Mouse (Mus musculus): ENCODE measurements around the gene Fgfr2.
A peak's percentile ranks its signal among the peaks of the same experiment; 100 is the strongest.

The Fgfr2 gene

GRCm38 (mm10) chr7:132253078-132253477 lies 870.1 kb downstream of the Fgfr2 start:
- DNase-seq (ENCODE audit: low read depth in 2 of 2, low spot score in 2 of 2) = no peak

GRCm38 (mm10) chr7:132249563-132250119 lies 873.5 kb downstream of the Fgfr2 start:
- DNase-seq (ENCODE audit: low read depth in 2 of 2, low spot score in 2 of 2) = no peak

- no peak for DNase-seq (ENCODE audit: low read depth in 2 of 2, low spot score in 2 of 2)
These were observed 875.6 kb downstream of the Fgfr2 start for GRCm38 (mm10) chr7:132247567-132247966.

- DNase-seq (ENCODE audit: low read depth in 2 of 2, low spot score in 2 of 2) = no peak
These were observed 876.1 kb downstream of the Fgfr2 start for GRCm38 (mm10) chr7:132247091-132247490.

- no peak for DNase-seq (ENCODE audit: low read depth in 2 of 2, low spot score in 2 of 2)
These were observed 877.4 kb downstream of the Fgfr2 start for GRCm38 (mm10) chr7:132245730-132246129.

GRCm38 (mm10) chr7:132244637-132245036 lies 878.5 kb downstream of the Fgfr2 start:
- DNase-seq (ENCODE audit: low read depth in 2 of 2, low spot score in 2 of 2) = no peak

GRCm38 (mm10) chr7:132243225-132243624 lies 879.9 kb downstream of the Fgfr2 start:
- no peak for DNase-seq (ENCODE audit: low read depth in 2 of 2, low spot score in 2 of 2)

- peak in 1 of 2 experiments; percentile 28 for DNase-seq (ENCODE audit: low read depth in 2 of 2, low spot score in 2 of 2)
These were observed 880.5 kb downstream of the Fgfr2 start for GRCm38 (mm10) chr7:132242617-132243141.

- no peak for DNase-seq (ENCODE audit: low read depth in 2 of 2, low spot score in 2 of 2)
These were observed 884.2 kb downstream of the Fgfr2 start for GRCm38 (mm10) chr7:132238921-132239320.

- no peak for DNase-seq (ENCODE audit: low read depth in 2 of 2, low spot score in 2 of 2)
These were observed 886.0 kb downstream of the Fgfr2 start for GRCm38 (mm10) chr7:132237191-132237590.

GRCm38 (mm10) chr7:132236789-132237188 lies 886.4 kb downstream of the Fgfr2 start:
- no peak for DNase-seq (ENCODE audit: low read depth in 2 of 2, low spot score in 2 of 2)

GRCm38 (mm10) chr7:132234250-132234649 lies 888.9 kb downstream of the Fgfr2 start:
- DNase-seq (ENCODE audit: low read depth in 2 of 2, low spot score in 2 of 2) = no peak

- no peak for DNase-seq (ENCODE audit: low read depth in 2 of 2, low spot score in 2 of 2)
These were observed 889.4 kb downstream of the Fgfr2 start for GRCm38 (mm10) chr7:132233732-132234131.

- DNase-seq (ENCODE audit: low read depth in 2 of 2, low spot score in 2 of 2) = no peak
These were observed 890.2 kb downstream of the Fgfr2 start for GRCm38 (mm10) chr7:132232937-132233336.

- DNase-seq (ENCODE audit: low read depth in 2 of 2, low spot score in 2 of 2) = no peak
These were observed 891.7 kb downstream of the Fgfr2 start for GRCm38 (mm10) chr7:132231476-132231875.

- no peak for DNase-seq (ENCODE audit: low read depth in 2 of 2, low spot score in 2 of 2)
These were observed 892.2 kb downstream of the Fgfr2 start for GRCm38 (mm10) chr7:132230961-132231360.

- DNase-seq (ENCODE audit: low read depth in 2 of 2, low spot score in 2 of 2) = no peak
These were observed 896.0 kb downstream of the Fgfr2 start for GRCm38 (mm10) chr7:132227075-132227640.

- peak; percentile 62 to 73 for DNase-seq (ENCODE audit: low read depth in 2 of 2, low spot score in 2 of 2)
These were observed 896.6 kb downstream of the Fgfr2 start for GRCm38 (mm10) chr7:132226379-132227074.

GRCm38 (mm10) chr7:132223452-132224141 lies 899.6 kb downstream of the Fgfr2 start:
- DNase-seq (ENCODE audit: low read depth in 2 of 2, low spot score in 2 of 2) = no peak

GRCm38 (mm10) chr7:132214031-132214430 lies 909.1 kb downstream of the Fgfr2 start:
- DNase-seq (ENCODE audit: low read depth in 2 of 2, low spot score in 2 of 2) = no peak

- DNase-seq (ENCODE audit: low read depth in 2 of 2, low spot score in 2 of 2) = no peak
These were observed 909.7 kb downstream of the Fgfr2 start for GRCm38 (mm10) chr7:132213460-132213859.
